Mouse (Mus musculus) heart, adult 2 months (tissue): ENCODE data around the gene Galntl6. TPM values are rescaled to one million over a fixed set of nuclear protein-coding genes. Genes with fewer than 3 reads are reported as not detected.

ENCODE experiments used
- DNase-seq, 2 experiments: peaks; one replicate each; pipeline ENCODE4 v3.0.0; 2021
- H3K27ac ChIP-seq: fragments of 200-600 bp; 2 replicates; pipeline ENCODE4 v1.8.1; 2022
- H3K27me3 ChIP-seq: fragments of 200-500 bp; 2 replicates; pipeline ENCODE4 v1.6.1; 2012; ENCODE audit warnings: mild to moderate bottlenecking, low read length, inconsistent platforms, mixed read lengths; ENCODE audit not compliant: control insufficient read depth, insufficient read depth
- H3K36me3 ChIP-seq: fragments of 200-500 bp; 2 replicates; pipeline ENCODE4 v1.6.1; 2012; ENCODE audit warnings: low read length, inconsistent platforms; ENCODE audit not compliant: control insufficient read depth, insufficient read depth
- H3K4me1 ChIP-seq: fragments of 200-500 bp; 2 replicates; pipeline ENCODE4 v1.6.1; 2011; ENCODE audit warnings: low read length; ENCODE audit not compliant: control insufficient read depth, insufficient read depth
- H3K4me3 ChIP-seq: fragments of 200-600 bp; 2 replicates; pipeline ENCODE4 v1.8.1; 2022
- H3K79me2 ChIP-seq: fragments of 200-500 bp; replicated peaks from 2 replicates; pipeline ENCODE4 v1.6.1; 2012; ENCODE audit warnings: mild to moderate bottlenecking, inconsistent platforms, low read length, moderate library complexity, mixed read lengths; ENCODE audit not compliant: control insufficient read depth, insufficient read depth
- H3K9ac ChIP-seq: fragments of 200-500 bp; 2 replicates; pipeline ENCODE4 v1.6.1; 2012; ENCODE audit warnings: low read depth, mild to moderate bottlenecking, control low read depth, inconsistent platforms, low read length, mixed read lengths
- CTCF ChIP-seq: fragments of 200-600 bp; IDR thresholded peaks from 2 replicates; pipeline ENCODE4 v1.8.1; 2022; ENCODE audit warnings: antibody characterized with exemption, mild to moderate bottlenecking, moderate library complexity
- EP300 ChIP-seq: fragments of 200-500 bp; IDR thresholded peaks from 2 replicates; pipeline ENCODE4 v1.6.1; 2011; ENCODE audit warnings: low read depth, low read length, control low read depth; ENCODE audit not compliant: insufficient read depth
- POLR2A ChIP-seq: fragments of 200-500 bp; IDR thresholded peaks from 2 replicates; pipeline ENCODE4 v1.6.1; 2011; ENCODE audit warnings: mild to moderate bottlenecking, low read depth, low read length, control low read depth; ENCODE audit not compliant: insufficient read depth
- WGBS: fragments of 180-500 bp; shearing (Covaris S2); methylation state at CpG from one replicate; pipeline ENCODE4 v1.1.7; 2018; 5-methylcytosine and 5-hydroxymethylcytosine counted together
- intact Hi-C: fragments of 180-260 bp; cut with DNase I; formaldehyde crosslinking; loops from one replicate; pipeline ENCODE4 v1.15.1; 2025
- polyA plus RNA-seq: library from polyadenylated mRNA; depleted of rRNA; stranded (reverse); fragments of >200 nt; gene quantifications from 2 replicates; pipeline ENCODE4 v1.2.3, GENCODE M21; 2012; rRNA removed
- total RNA-seq, 2 experiments: library from RNA; stranded (reverse); gene quantifications; 2 replicates each; pipeline ENCODE4 v1.2.3; 2021

The Galntl6 gene
- total and polyA plus RNA-seq, 3 experiments, result not detected

GRCm38 (mm10) chr8:57741309-57741708 lies 1171.1 kb downstream of the Galntl6 start:
- H3K4me3 ChIP-seq, result no peak overlapping the region
- H3K4me1 ChIP-seq, result no peaks in the 10 kb centered on the region
- no peaks in the 10 kb centered on the region for H3K36me3 ChIP-seq
- H3K79me2 ChIP-seq, result no peaks in the 10 kb centered on the region
- whole genome bisulfite sequencing, result 67% methylated on average over 8 of the region's 8 CpGs
- TF ChIP-seq POLR2A (no peak), CTCF (no peak), EP300 (no peak)
- no peak overlapping the region for H3K9ac ChIP-seq
- H3K27ac ChIP-seq, result no peak overlapping the region
- intact Hi-C loops, result no loop called here
- no peaks in the 10 kb centered on the region for H3K27me3 ChIP-seq
- DNase-seq, result no peak

GRCm38 (mm10) chr8:57737281-57737680 lies 1175.2 kb downstream of the Galntl6 start:
- no peak for DNase-seq

GRCm38 (mm10) chr8:57732795-57733194 lies 1179.6 kb downstream of the Galntl6 start:
- no peak for TF ChIP-seq EP300
- Histone ChIP-seq H3K9ac (no peak overlapping the region), H3K4me3 (no peak overlapping the region), H3K27me3 (no peaks in the 10 kb centered on the region), H3K4me1 (no peaks in the 10 kb centered on the region), H3K36me3 (no peaks in the 10 kb centered on the region), H3K27ac (no peak overlapping the region), H3K79me2 (no peaks in the 10 kb centered on the region)
- intact Hi-C loops, result no loop called here
- WGBS, result 45% methylated on average over 2 of the region's 2 CpGs
- DNase-seq, result no peak

More at GRCm38 (mm10) chr8:57737281-57737680, 1175.2 kb downstream of the Galntl6 start:
- no peaks in the 10 kb centered on the region for H3K27me3 ChIP-seq
- intact Hi-C loops, result no loop called here
- H3K9ac ChIP-seq, result no peak overlapping the region
- no peak overlapping the region for H3K27ac ChIP-seq
- TF ChIP-seq POLR2A (no peak), EP300 (no peak), CTCF (no peak)
- no peaks in the 10 kb centered on the region for H3K79me2 ChIP-seq
- 80% methylated on average over 4 of the region's 4 CpGs for WGBS
- H3K36me3 ChIP-seq, result no peaks in the 10 kb centered on the region
- no peaks in the 10 kb centered on the region for H3K4me1 ChIP-seq
- H3K4me3 ChIP-seq, result no peak overlapping the region

GRCm38 (mm10) chr8:57731666-57732065 lies 1180.8 kb downstream of the Galntl6 start:
- no peak overlapping the region for H3K4me3 ChIP-seq
- H3K4me1 ChIP-seq, result no peaks in the 10 kb centered on the region
- H3K27ac ChIP-seq, result no peak overlapping the region
- intact Hi-C loops, result no loop called here
- H3K27me3 ChIP-seq, result no peaks in the 10 kb centered on the region
- 85% methylated on average over 8 of the region's 8 CpGs for WGBS
- no peaks in the 10 kb centered on the region for H3K36me3 ChIP-seq
- no peaks in the 10 kb centered on the region for H3K79me2 ChIP-seq
- TF ChIP-seq CTCF (no peak), POLR2A (no peak), EP300 (no peak)
- H3K9ac ChIP-seq, result no peak overlapping the region
- no peak for DNase-seq

GRCm38 (mm10) chr8:57728276-57728675 lies 1184.2 kb downstream of the Galntl6 start:
- Histone ChIP-seq H3K27me3 (no peaks in the 10 kb centered on the region), H3K4me3 (no peak overlapping the region), H3K36me3 (no peaks in the 10 kb centered on the region), H3K9ac (no peak overlapping the region), H3K4me1 (no peaks in the 10 kb centered on the region), H3K27ac (no peak overlapping the region), H3K79me2 (no peaks in the 10 kb centered on the region)
- 33% methylated on average over 2 of the region's 2 CpGs for WGBS
- intact Hi-C loops, result no loop called here
- TF ChIP-seq EP300, result no peak
- TF ChIP-seq POLR2A, result no peak
- no peak for TF ChIP-seq CTCF
- DNase-seq, result no peak

GRCm38 (mm10) chr8:57724843-57725627 lies 1187.4 kb downstream of the Galntl6 start:
- intact Hi-C loops, result no loop called here
- no peaks in the 10 kb centered on the region for H3K36me3 ChIP-seq
- H3K4me3 ChIP-seq, result no peak overlapping the region
- H3K4me1 ChIP-seq, result no peaks in the 10 kb centered on the region
- H3K9ac ChIP-seq, result no peak overlapping the region
- no peak for DNase-seq
- no peaks in the 10 kb centered on the region for H3K79me2 ChIP-seq
- H3K27me3 ChIP-seq, result no peaks in the 10 kb centered on the region
- no peak overlapping the region for H3K27ac ChIP-seq
- 74% methylated on average over 13 of the region's 13 CpGs for WGBS
- TF ChIP-seq CTCF, result no peak
- TF ChIP-seq EP300, result no peak
- TF ChIP-seq POLR2A, result no peak

Other genes with a start within 250 kb of the Galntl6 start
- gene BC030500, start 885 bp downstream of the Galntl6 start, total RNA-seq, result not detected
- gene BC030500, start 885 bp downstream of the Galntl6 start, polyA plus RNA-seq, result 0.37 TPM in 1 of 2 replicates, not detected in the other